Mouse (Mus musculus): ENCODE results near the gene Fdps.
A peak's percentile ranks its signal among the peaks of the same experiment; 100 is the strongest.
"Not testable (repeated sequence)": the region's sequence is repeated elsewhere in the genome, so short reads cannot be mapped to it uniquely, and the experiment has no call there.

Gene Fdps

DNA sequence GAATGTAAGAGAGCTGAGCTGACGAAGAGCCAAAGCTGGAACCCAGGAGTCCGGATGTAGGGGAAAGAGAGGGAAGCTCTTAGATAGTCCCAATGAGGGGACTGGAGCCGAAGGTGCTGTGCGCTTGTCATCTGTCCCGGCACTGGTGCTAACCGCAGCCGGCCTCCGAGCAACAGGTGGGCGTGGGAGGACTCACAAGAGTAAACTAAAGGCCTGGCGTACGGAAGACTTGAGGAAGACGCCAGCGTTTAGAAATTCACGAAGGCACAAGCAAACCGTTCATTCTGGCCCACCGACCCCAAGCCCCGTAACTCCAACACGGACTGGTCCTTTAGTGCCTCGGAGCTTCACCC lies 324 bp downstream of the Fdps start:
- DNase-seq, result no peak

- no peak for DNase-seq
Observed at GRCm38 (mm10) chr3:89100811-89101210, 948 bp downstream of the Fdps start, which contains the start of gene Gm43738. Gene Gm43738, minus strand, starts transcription at chr3:89101099.

GRCm38 (mm10) chr3:89094021-89094420 lies 7.7 kb downstream of the Fdps start:
- no peak for DNase-seq

- DNase-seq, result peak; percentile 93
Observed at GRCm38 (mm10) chr3:89093175-89093574, 8.6 kb downstream of the Fdps start, which contains the start of gene Rusc1. Gene Rusc1, minus strand, starts transcription at chr3:89093311.

DNA sequence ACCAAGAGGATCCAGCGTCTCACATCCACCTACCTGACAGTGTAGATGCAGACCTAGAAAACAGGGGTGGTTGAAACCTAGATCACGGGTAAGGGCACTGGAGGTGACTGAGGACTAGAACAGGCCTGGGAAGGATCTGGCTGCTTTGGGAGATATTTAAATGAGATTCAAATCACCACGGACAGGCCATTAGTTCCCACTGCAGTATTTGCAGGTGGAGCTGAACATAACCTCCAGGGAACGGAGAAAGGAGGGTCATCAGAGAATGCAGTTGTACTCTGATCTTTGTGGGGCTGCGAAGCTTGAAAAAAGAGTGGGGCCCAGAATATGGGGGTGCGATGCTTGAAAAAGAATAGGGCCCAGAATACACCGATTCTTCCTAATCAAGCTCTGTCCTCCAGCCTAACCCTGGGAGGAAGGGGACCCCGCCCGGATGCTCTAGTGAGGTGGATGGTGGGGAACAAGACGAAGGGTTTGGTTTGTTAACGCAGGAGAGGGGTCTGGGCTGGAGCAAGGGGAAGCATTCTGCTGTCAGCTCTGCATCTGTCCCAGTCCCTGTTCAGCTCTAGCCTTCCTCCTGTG lies 9.2 kb downstream of the Fdps start:
- no peak for DNase-seq

GRCm38 (mm10) chr3:89091811-89092508 lies 9.8 kb downstream of the Fdps start:
- DNase-seq, result no peak

GRCm38 (mm10) chr3:89090694-89091655 lies 10.8 kb downstream of the Fdps start:
- DNase-seq, result peak; percentile 89

- peak; percentile 90 for DNase-seq
Observed at GRCm38 (mm10) chr3:89089882-89090591, 11.7 kb downstream of the Fdps start.

DNA sequence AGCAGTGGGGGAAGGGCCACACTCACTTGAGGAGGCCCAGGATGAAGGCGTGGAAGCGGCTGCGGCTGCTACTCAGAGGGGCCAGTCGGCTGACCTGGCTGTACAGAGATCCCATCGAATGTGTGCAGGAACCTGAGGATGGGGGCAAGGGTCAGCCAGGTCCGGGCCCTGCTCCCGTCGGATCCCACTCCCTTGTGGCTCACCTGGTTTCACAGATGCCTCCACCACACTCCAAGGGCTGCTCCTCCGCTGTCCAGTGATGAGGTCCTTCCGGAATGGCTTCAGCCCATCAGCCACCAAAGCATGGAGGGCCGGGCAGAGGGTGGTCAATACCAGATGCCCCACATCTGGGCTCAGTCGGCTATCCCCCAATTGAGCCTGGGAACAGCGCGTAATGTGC lies 12.8 kb downstream of the Fdps start:
- no peak for DNase-seq

GRCm38 (mm10) chr3:89087338-89088110 lies 14.2 kb downstream of the Fdps start:
- DNase-seq, result peak; percentile 56

DNA sequence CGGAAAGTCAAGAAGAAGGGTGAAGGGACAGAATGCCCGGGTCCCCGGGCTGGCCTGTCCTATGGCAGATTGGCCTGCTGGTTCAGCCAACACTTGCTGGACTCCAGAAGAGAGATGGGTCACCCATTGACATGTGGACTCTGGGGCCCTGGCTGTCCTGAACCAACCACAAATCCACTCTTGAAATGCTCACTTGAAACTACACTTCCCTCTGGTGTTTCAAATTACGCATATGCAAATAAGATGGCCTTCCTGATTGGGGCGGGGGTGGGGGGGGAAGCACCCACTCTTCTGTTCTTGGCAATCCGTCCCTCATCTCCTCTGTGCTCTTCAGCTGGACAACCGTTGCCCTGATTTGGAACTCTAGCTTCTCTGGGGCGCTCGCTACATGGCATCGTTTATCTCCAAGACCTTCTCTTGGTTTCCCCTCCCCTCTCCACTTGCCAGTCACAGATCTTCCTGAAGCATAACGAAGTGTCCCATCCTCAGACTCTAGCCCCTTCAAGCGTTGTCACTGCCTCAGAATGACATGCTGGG lies 17.0 kb downstream of the Fdps start:
- no peak for DNase-seq

DNA sequence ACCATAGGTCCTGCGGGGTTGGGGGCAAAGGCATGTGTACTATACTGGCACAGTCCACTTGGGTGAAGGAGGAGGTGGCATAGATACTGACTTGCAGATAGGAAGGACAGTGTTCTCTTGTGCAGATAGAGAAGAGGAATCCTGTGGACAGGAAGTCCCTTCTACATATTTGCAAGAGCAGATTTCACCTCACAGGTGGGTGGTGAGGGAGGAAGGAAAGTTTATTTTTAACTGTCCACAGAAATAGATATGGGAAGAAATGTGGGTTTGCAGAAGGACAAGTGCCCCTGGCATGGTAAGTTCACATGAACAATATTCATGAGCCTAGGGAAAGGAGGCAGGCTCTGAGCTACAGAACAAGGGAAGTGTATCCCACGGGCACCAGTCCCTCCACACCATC lies 17.6 kb downstream of the Fdps start:
- no peak for DNase-seq

- DNase-seq, result not testable (repeated sequence)
Observed at GRCm38 (mm10) chr3:89082287-89082686, 19.5 kb downstream of the Fdps start.

- no peak for DNase-seq
Observed at GRCm38 (mm10) chr3:89077383-89077782, 24.4 kb downstream of the Fdps start.

DNA sequence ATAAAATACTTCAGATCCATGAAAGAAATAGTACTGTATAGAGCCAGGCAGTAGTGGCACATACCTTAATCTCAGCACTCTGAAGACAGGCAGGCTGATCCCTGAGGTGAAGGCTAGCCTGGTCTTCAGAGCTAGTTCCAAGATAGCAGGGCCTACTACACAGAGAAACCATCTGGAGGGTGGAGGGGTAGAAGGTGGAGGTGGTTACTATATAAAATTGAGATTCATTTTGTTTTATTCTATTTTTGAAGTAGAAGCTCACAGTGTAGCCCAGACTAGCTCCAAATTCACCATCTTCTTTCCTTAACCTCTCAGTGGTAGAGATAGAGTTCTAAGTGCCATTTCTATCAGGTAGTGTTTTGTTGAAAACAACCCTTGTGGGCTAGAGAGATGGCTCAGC lies 34.5 kb downstream of the Fdps start:
- no peak for DNase-seq

DNA sequence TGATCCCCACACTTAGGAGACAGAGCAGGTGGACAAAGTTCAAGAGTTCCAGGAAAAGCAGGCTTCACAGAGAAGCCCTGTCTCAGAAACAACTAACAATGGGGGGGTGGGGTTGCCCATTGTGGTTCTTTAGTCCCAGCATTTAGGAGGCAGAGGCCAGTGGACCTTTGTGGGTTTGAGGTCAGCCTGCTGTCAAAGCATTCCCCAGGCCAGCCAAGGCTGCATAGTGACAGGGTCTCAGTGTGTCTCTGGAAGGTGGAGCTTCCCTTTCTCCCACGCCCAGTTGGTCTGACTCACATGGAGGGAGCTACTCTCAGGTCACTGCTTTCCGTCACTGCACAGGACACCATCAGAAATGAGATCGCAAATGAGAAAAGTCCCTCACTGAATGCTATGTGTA lies 40.1 kb downstream of the Fdps start:
- DNase-seq, result no peak

- no peak for DNase-seq
Observed at GRCm38 (mm10) chr3:89058783-89059182, 43.0 kb downstream of the Fdps start.

DNA sequence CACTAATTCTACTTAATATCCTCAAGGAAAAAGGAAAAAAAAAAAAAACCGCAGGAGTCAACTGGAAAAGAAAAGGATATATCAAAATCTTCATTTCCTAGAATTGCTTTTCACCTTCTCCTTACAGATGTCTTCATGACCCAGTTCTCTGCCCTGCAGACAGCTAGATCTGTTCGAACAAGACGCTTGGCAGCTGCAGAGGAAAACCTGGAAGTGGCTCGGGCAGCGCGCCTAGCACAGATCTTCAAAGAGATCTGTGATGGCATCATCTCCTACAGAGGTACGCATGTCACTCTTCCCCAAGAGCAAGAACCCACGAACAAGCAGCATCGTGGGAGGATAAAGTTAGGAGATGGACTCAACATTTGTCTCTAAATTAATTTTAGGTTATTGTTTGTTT lies 43.4 kb downstream of the Fdps start:
- no peak for DNase-seq
